Mouse (Mus musculus) mature B cell (primary cell): ENCODE measurements around the gene Fuom.

Source experiments
- in situ Hi-C: fragments of 300-500 bp; cut with MboI; formaldehyde crosslinking; loops from 2 replicates; pipeline ENCODE4 v1.14.3; 2019

Gene Fuom

DNA sequence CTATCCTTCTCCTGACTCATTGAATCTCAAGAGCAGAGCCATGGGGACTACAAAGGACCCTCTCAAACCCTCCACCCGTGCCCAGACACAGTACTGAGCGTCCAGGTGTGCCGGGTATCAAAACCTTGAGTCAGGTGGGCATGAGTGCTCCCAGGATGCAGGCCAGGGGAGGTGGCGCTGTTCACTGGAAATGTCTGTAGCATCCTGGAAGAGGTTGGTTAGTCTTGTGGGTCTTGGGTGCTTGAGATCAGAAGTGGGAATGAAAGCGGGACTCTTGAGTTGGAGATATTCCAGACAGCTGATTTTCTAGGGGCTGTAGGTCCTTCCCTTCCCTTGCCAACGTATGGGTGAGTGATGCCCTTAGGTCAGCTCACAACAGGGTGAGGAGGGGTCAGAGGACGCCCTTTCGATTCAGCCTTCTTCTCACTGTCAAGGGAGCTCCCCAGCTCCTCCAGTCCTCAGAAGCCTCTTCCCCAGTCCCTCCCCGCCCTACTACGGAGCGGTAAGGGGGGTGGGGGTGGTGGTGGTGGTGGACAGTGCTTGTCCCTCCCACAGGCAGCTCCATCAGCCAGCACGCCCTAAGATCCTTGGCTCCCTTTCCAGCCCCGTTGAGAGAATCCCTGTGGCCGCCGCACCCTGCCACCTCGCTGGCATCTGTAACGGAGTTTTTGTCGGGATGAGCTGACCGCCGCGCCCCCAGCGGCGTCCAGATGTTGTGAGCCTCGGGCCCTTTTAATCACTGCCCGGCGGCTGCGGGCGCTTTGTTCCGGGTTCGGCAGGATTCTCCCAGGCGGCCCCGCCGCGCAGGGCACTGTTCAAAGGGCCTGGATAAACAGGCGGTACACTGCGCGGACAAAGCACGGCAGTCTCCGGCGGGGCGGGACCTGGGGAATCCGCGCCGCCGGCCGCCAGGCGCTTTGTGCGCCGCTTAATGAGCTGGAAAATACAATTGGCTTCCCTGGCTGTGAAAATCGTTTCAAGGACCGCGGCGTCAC is 44.5 kb downstream of the Fuom start:
- in situ Hi-C loops = no loop called here

- in situ Hi-C loops = no loop called here
Measured at GRCm38 (mm10) chr7:140054124-140054523, 48.1 kb downstream of the Fuom start.

DNA sequence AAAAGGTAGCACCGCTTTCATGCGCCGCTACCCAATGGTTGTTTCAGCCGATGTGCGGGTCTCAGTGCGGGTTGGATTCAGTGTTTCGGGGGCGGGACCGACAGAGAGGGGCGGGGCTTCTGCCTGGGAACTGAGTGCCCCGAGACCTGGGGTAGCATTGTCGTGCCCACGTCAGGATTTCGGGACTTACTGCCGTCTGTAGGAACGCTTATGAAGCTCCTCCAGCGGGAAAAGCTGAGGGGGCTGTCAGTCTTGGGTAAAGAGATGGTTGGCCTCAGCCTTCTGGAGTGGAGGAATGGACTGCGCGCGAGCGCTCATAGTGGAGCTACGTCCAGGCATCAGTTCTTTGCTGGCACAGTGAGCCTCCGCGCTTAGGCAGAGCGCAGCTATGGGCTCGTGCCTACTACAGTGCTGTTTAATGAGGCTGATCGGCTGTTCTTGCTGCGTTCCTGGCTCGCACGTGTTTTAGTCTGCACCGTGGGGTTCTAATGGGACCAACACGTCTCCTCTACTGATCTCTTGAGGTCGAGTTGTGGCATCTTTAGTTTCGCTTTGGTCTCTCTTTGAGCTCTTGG is 53.0 kb downstream of the Fuom start:
- in situ Hi-C loops = no loop called here

GRCm38 (mm10) chr7:140048361-140049114 is 53.7 kb downstream of the Fuom start, which contains the start of gene Msx3:
TSS of gene Msx3 (minus strand) at chr7:140049089.
- in situ Hi-C loops = no loop called here

DNA sequence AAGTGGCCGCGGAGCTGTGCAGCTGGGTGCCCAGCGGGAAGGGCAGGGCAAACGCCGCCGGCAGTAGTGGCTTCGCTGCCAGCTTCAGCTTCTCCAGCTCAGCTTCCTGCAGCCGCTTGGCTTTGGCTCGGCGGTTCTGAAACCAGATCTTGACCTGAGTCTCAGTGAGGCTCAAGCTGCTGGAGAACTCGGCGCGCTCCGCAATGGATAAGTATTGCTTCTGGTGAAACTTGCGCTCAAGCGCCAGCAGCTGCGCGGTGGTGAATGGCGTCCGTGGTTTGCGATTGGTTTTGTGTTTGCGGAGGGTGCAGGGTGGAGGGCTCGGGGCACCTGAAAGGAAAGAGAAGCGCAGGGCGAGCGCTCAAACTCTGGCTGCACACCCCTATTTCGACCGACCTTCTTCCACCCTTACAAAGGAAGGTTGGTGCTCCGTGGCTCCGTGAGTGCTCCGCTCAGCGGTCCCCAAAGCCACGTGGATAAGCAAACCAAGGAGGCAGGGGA is 54.4 kb downstream of the Fuom start:
- in situ Hi-C loops = no loop called here
